Mouse (Mus musculus) hindbrain, postnatal 0 days (tissue): ENCODE measurements at regions not wholly inside any gene's neighbourhood (a gene's known extent, or its start where the extent isn't known, plus 50 kb on each side); places are given as distances from the start of the nearest gene placed in this dataset.
"Not testable (repeated sequence)": the region's sequence is repeated elsewhere in the genome, so short reads cannot be mapped to it uniquely, and the experiment has no call there.

Source experiments
- ATAC-seq: fragments of 200-750 bp; cut with Nextera tagmentation; 2 replicates; pipeline ENCODE4 v1.8.0; 2017; ENCODE audit warnings: mild to moderate bottlenecking, moderate TSS enrichment, moderate library complexity
- DNase-seq: peaks from one replicate; pipeline ENCODE4 v3.0.0-alpha.2; 2015; ENCODE audit warnings: low spot score
- H3K27ac ChIP-seq: fragments of 300-500 bp; sonication (generic); 2 replicates; pipeline ENCODE4 v1.5.1; 2014; ENCODE audit warnings: mild to moderate bottlenecking
- H3K27me3 ChIP-seq: fragments of 300-500 bp; sonication (generic); 2 replicates; pipeline ENCODE4 v1.6.1; 2014; ENCODE audit warnings: low read length, mixed read lengths; ENCODE audit not compliant: insufficient read depth
- H3K36me3 ChIP-seq: fragments of 300-500 bp; sonication (generic); 2 replicates; pipeline ENCODE4 v1.6.1; 2014; ENCODE audit warnings: low read length, mixed read lengths; ENCODE audit not compliant: insufficient read depth
- H3K4me1 ChIP-seq: fragments of 300-500 bp; sonication (generic); 2 replicates; pipeline ENCODE4 v1.6.1; 2014; ENCODE audit warnings: antibody characterized with exemption, low read length, mixed read lengths; ENCODE audit not compliant: insufficient read depth
- H3K4me2 ChIP-seq: fragments of 300-500 bp; sonication (generic); 2 replicates; pipeline ENCODE4 v1.6.1; 2014; ENCODE audit warnings: low read depth, mild to moderate bottlenecking, low read length, moderate library complexity, mixed read lengths
- H3K4me3 ChIP-seq: fragments of 300-500 bp; sonication (generic); 2 replicates; pipeline ENCODE4 v1.5.1; 2014; ENCODE audit warnings: low read length
- H3K9ac ChIP-seq: fragments of 300-500 bp; sonication (generic); replicated peaks from 2 replicates; pipeline ENCODE4 v1.6.1; 2014; ENCODE audit warnings: mild to moderate bottlenecking, low read length, moderate library complexity, mixed read lengths
- H3K9me3 ChIP-seq: fragments of 300-500 bp; sonication (generic); 2 replicates; pipeline ENCODE4 v1.6.1; 2016; ENCODE audit warnings: low read length, mixed read lengths
- CTCF ChIP-seq: IDR thresholded peaks from 2 replicates; pipeline ENCODE4 v1.5.1; 2016; ENCODE audit warnings: antibody characterized with exemption, control low read depth, low read depth
- WGBS: fragments of 180-500 bp; shearing (Covaris S2); extraction: QIAGEN DNeasy Blood & Tissue Kit; methylation state at CpG from one replicate; pipeline ENCODE4 v1.1.7; 2014; 5-methylcytosine and 5-hydroxymethylcytosine counted together

DNA sequence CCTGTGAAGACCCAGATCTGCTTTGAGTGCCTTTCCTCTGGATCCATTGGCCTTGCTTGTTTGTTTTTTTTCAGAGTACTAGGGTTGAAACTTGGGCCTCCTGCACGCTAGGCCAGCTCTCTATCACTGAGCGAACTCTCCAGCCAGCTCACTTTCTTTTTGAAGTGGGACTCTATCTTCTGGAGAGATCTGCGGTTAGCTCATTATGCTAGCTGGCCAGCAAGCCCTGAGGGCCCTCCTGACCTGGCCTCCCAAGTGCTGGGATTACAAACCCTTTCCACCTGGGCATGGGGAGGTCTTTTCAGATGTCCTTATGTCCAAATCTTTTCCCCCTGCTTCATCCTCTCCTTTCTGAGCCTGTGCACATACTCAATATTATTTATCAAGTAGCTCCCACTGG is 59.6 kb upstream of the Itm2b start:
- no peaks in the 10 kb centered on the region for H3K9me3 ChIP-seq
- H3K27me3 ChIP-seq, result no peaks in the 10 kb centered on the region
- H3K9ac ChIP-seq, result no peak overlapping the region
- H3K36me3 ChIP-seq, result no peaks in the 10 kb centered on the region
- no peak overlapping the region for H3K4me3 ChIP-seq
- H3K4me1 ChIP-seq, result no peaks in the 10 kb centered on the region
- TF ChIP-seq CTCF, result no peak
- DNase-seq (no peak), ATAC-seq (no peak)
- 86% methylated on average over 3 of the region's 3 CpGs for WGBS
- H3K4me2 ChIP-seq, result no peak overlapping the region
- H3K27ac ChIP-seq, result no peak overlapping the region

- no peak for ATAC-seq
- no peaks in the 10 kb centered on the region for H3K4me1 ChIP-seq
- 87% methylated on average over 7 of the region's 7 CpGs for WGBS
- no peak overlapping the region for H3K27ac ChIP-seq
- H3K9ac ChIP-seq, result no peak overlapping the region
- no peak for TF ChIP-seq CTCF
- H3K4me2 ChIP-seq, result no peak overlapping the region
- no peaks in the 10 kb centered on the region for H3K9me3 ChIP-seq
- no peak for DNase-seq
- H3K27me3 ChIP-seq, result no peaks in the 10 kb centered on the region
- H3K36me3 ChIP-seq, result no peaks in the 10 kb centered on the region
- no peak overlapping the region for H3K4me3 ChIP-seq
These were observed 57.0 kb upstream of the Itm2b start for GRCm38 (mm10) chr14:73441951-73442716.

DNA sequence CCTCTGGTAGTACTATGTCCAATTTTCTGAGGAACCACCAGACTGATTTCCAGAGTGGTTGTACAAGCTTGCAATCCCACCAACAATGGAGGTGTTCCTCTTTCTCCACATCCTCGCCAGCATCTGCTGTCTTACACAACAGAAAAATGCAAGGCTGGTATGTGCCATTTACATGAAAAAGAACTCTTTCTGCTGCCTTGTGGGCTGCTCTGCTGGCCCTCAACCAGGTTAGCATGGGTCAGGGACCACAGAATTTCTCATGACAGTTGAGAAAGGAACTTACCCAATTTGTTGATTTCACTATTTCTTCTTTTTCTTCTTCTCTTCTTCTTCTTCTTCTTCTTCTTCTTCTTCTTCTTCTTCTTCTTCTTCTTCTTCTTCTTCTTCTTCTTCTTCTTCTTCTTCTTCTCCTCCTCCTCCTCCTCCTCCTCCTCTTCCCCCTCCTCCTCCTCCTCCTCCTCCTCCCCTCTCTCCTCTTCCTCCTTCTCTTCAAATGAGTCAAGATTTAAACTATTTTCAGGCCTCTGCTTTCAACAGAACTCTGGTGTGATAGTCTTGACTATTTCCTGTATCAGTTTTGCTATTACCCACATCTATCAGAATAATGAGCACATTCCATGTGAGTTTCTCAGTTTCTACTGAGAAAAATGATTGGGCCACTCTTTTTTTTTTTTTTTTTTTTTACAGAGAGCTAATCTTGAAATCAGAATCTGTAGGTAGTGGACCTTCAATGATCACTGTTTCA is 56.3 kb upstream of the Itm2b start:
- ATAC-seq, result not testable (repeated sequence)

GRCm38 (mm10) chr14:73439802-73440309 is 54.8 kb upstream of the Itm2b start:
- WGBS, result 92% methylated on average over 3 of the region's 3 CpGs
- Histone ChIP-seq H3K4me3 (no peak overlapping the region), H3K9ac (no peak overlapping the region), H3K36me3 (no peaks in the 10 kb centered on the region), H3K4me2 (no peak overlapping the region), H3K27ac (no peak overlapping the region), H3K9me3 (no peaks in the 10 kb centered on the region), H3K4me1 (no peaks in the 10 kb centered on the region), H3K27me3 (no peaks in the 10 kb centered on the region)
- ATAC-seq (no peak), DNase-seq (no peak)
- no peak for TF ChIP-seq CTCF

More for the DNA sequence above, 56.3 kb upstream of the Itm2b start:
- not testable (repeated sequence) for DNase-seq, H3K27ac ChIP-seq, H3K36me3 ChIP-seq, H3K27me3 ChIP-seq, H3K4me1 ChIP-seq, H3K4me2 ChIP-seq, H3K9ac ChIP-seq, H3K9me3 ChIP-seq, H3K4me3 ChIP-seq
- WGBS, result 52% methylated on average over 1 of the region's 1 CpGs

GRCm38 (mm10) chr14:73435839-73436238 is 50.8 kb upstream of the Itm2b start:
- TF ChIP-seq CTCF, result no peak
- no peaks in the 10 kb centered on the region for H3K9me3 ChIP-seq

More at GRCm38 (mm10) chr14:73435839-73436238, 50.8 kb upstream of the Itm2b start:
- DNase-seq, result no peak
- H3K4me2 ChIP-seq, result no peak overlapping the region
- 74% methylated on average over 4 of the region's 4 CpGs for WGBS
- no peaks in the 10 kb centered on the region for H3K36me3 ChIP-seq
- no peak overlapping the region for H3K4me3 ChIP-seq
- H3K27me3 ChIP-seq, result no peaks in the 10 kb centered on the region
- H3K4me1 ChIP-seq, result no peaks in the 10 kb centered on the region
- H3K27ac ChIP-seq, result no peak overlapping the region
- no peak for ATAC-seq
- H3K9ac ChIP-seq, result no peak overlapping the region
